Mouse (Mus musculus) bone marrow, adult 2 months (tissue): ENCODE measurements around the gene Fbxw21.

Experiments used
- CTCF ChIP-seq: fragments of 200-500 bp; IDR thresholded peaks from 2 replicates; pipeline ENCODE4 v1.5.1; 2011; ENCODE audit warnings: low read length, control low read depth; ENCODE audit not compliant: control insufficient read depth, insufficient read depth
- POLR2A ChIP-seq: fragments of 200-500 bp; IDR thresholded peaks from 2 replicates; pipeline ENCODE4 v1.6.1; 2011; ENCODE audit warnings: low read depth, mild to moderate bottlenecking, control low read depth, low read length, borderline replicate concordance; ENCODE audit not compliant: control insufficient read depth

DNA sequence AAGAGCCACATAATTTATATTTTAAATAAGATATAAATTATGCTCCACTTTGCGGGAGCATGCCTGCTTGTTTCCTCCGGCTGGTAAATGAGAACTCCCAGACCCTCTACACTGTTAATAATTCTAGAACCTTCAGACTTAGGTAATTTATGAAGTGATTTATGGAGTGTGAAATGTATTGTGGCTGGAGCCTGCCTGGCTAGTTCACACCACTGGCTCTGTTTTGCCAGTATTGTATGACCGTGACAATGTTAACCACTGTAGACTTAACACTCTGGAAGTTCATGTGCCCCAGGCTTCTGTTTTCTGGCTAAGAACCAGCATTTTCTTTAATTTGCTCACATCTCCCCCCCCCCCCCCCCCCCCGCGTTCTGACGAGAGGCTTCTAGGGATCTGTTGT lies 54.5 kb downstream of the Fbxw21 start:
- TF ChIP-seq CTCF (no peak), POLR2A (no peak)
